Mouse (Mus musculus): ENCODE measurements at regions not wholly inside any gene's neighbourhood (a gene's known extent, or its start where the extent isn't known, plus 50 kb on each side); places are given as distances from the start of the nearest gene placed in this dataset.
A peak's percentile ranks its signal among the peaks of the same experiment; 100 is the strongest.

- no peaks in the 10 kb centered on the region for H3K27me3 ChIP-seq (ENCODE audit: insufficient read depth, poor library complexity, severe bottlenecking)
Observed at GRCm38 (mm10) chr11:8723102-8723640, 58.8 kb upstream of the Tns3 start.

GRCm38 (mm10) chr11:8719211-8719966, 55.1 kb upstream of the Tns3 start:
- Histone ChIP-seq H3K4me3 (no peak overlapping the region), H3K27me3 (ENCODE audit: insufficient read depth, poor library complexity, severe bottlenecking) (no peaks in the 10 kb centered on the region), H3K27ac (no peak overlapping the region), H3K36me3 (no peaks in the 10 kb centered on the region), H3K9me3 (no peaks in the 10 kb centered on the region), H3K4me1 (peaks cover 21% of the 10 kb centered on the region)
- DNase-seq (ENCODE audit: low spot score) = peak; percentile 45
- 82% methylated on average over 11 of the region's 11 CpGs for WGBS

More at GRCm38 (mm10) chr11:8723102-8723640, 58.8 kb upstream of the Tns3 start:
- WGBS = 27% methylated on average over 5 of the region's 5 CpGs
- Histone ChIP-seq H3K4me1 (no peaks in the 10 kb centered on the region), H3K27ac (no peak overlapping the region), H3K36me3 (no peaks in the 10 kb centered on the region), H3K4me3 (no peak overlapping the region), H3K9me3 (no peaks in the 10 kb centered on the region)
- peak; percentile 57 for DNase-seq (ENCODE audit: low spot score)

- H3K27ac ChIP-seq = no peak overlapping the region
- H3K36me3 ChIP-seq = no peaks in the 10 kb centered on the region
- no peaks in the 10 kb centered on the region for H3K9me3 ChIP-seq
- no peaks in the 10 kb centered on the region for H3K27me3 ChIP-seq (ENCODE audit: insufficient read depth, poor library complexity, severe bottlenecking)
- peaks cover 23% of the 10 kb centered on the region for H3K4me1 ChIP-seq
- DNase-seq (ENCODE audit: low spot score) = peak; percentile 25
- H3K4me3 ChIP-seq = no peak overlapping the region
- 88% methylated on average over 3 of the region's 3 CpGs for WGBS
Observed at GRCm38 (mm10) chr11:8717774-8718173, 53.4 kb upstream of the Tns3 start.

GRCm38 (mm10) chr11:8716858-8717257, 52.5 kb upstream of the Tns3 start:
- Histone ChIP-seq H3K27ac (peak overlapping the region; percentile 37), H3K4me1 (peaks cover 23% of the 10 kb centered on the region), H3K9me3 (no peaks in the 10 kb centered on the region), H3K36me3 (no peaks in the 10 kb centered on the region), H3K27me3 (ENCODE audit: insufficient read depth, poor library complexity, severe bottlenecking) (no peaks in the 10 kb centered on the region), H3K4me3 (no peak overlapping the region)
- WGBS = 32% methylated on average over 5 of the region's 5 CpGs
- peak; percentile 78 for DNase-seq (ENCODE audit: low spot score)

GRCm38 (mm10) chr11:8715775-8716174, 51.4 kb upstream of the Tns3 start:
- peak; percentile 36 for DNase-seq (ENCODE audit: low spot score)
- H3K27ac ChIP-seq = 0 out of 2 replicates have a peak overlapping the region, but pooled peaks have one; percentile 22
- 78% methylated on average over 2 of the region's 2 CpGs for WGBS

More at GRCm38 (mm10) chr11:8715775-8716174, 51.4 kb upstream of the Tns3 start:
- no peaks in the 10 kb centered on the region for H3K36me3 ChIP-seq
- H3K27me3 ChIP-seq (ENCODE audit: insufficient read depth, poor library complexity, severe bottlenecking) = no peaks in the 10 kb centered on the region
- H3K4me1 ChIP-seq = peaks cover 23% of the 10 kb centered on the region
- no peaks in the 10 kb centered on the region for H3K9me3 ChIP-seq
- no peak overlapping the region for H3K4me3 ChIP-seq

Measured in heart, embryonic 10.5 days (tissue).